Mouse (Mus musculus) adrenal gland, adult 10 weeks (tissue): ENCODE measurements around the gene Dhfr. TPM values are rescaled to one million over a fixed set of nuclear protein-coding genes. Genes with fewer than 3 reads are reported as not detected.

Experiments
- polyA plus RNA-seq: library from polyadenylated mRNA; stranded (reverse); fragments of 350-450 nt; fragmentation: Illumina TruSeq; extraction: RNeasy Lipid Tissue Mini Kit (QIAGEN cat#74804); gene quantifications from one replicate; pipeline ENCODE4 v1.2.3, GENCODE M21; 2014; ENCODE audit warnings: low read depth, low replicate concordance

Dhfr gene
- 18.8 TPM for polyA plus RNA-seq

GRCm38 (mm10) chr13:92354456-92355271 lies at the start of gene Dhfr, which contains the start of gene Msh3:
Gene Dhfr, plus strand, starts transcription at chr13:92354726.
Gene Msh3, minus strand, starts transcription at chr13:92355003.

GRCm38 (mm10) chr13:92305680-92306079 lies 48.8 kb upstream of the Dhfr start, which contains the start of gene Gm20379:
Gene Gm20379, plus strand, starts transcription at chr13:92305980.

GRCm38 (mm10) chr13:92425758-92426264 lies 71.3 kb downstream of the Dhfr start, which contains the start of gene Ankrd34b:
Gene Ankrd34b, plus strand, starts transcription at chr13:92425896.

Other genes with a start within 250 kb of the Dhfr start
- gene Rasgrf2, start 223.1 kb upstream of the Dhfr start, polyA plus RNA-seq: 4.1 TPM
- not detected for gene Gm20379, start 48.7 kb upstream of the Dhfr start, polyA plus RNA-seq
- gene Msh3, start 277 bp downstream of the Dhfr start, polyA plus RNA-seq: 54.8 TPM
- gene Ankrd34b, start 71.2 kb downstream of the Dhfr start, polyA plus RNA-seq: 2.4 TPM
- gene Fam151b, start 129.3 kb downstream of the Dhfr start, polyA plus RNA-seq: 12.2 TPM
- 54.5 TPM for gene Zfyve16, start 176.1 kb downstream of the Dhfr start, polyA plus RNA-seq
- not detected for gene Spz1, start 221.4 kb downstream of the Dhfr start, polyA plus RNA-seq